Mouse (Mus musculus): ENCODE results near the gene Elac2.

Gene Elac2

DNA sequence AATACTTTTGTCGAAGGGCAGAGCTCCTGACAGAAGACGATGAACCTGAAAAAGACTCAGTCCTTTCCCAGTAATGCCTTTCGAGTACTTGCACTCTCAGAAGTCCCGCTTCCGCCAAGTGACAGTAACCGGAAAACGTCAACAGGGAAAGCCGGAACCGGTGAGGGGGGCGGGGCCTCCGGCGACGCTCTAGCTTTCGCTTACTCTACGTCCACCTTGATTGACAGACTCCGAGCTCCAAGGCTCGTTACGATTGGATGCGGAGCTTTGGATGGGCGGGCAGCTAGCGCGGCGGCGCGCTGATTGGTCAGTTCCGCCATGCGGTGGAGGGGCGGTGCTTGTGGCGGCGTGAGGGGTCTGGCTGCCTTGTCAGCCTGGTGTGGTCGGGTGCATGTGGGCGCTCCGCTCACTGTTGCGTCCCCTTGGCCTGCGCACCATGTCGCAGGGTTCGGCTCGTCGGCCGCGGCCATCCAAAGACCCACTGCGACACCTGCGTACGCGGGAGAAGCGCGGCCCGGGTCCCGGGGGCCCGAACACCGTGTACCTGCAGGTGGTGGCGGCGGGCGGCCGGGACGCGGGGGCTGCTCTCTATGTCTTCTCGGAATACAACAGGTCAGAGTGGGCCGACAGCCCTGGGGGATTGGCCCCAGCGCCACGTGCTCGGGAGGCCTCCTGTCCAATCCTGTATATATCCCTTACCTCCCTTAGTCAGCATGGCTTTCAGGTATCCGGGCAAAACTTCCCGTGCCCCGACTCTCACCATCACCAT, at the start of gene Elac2:
TSS of gene Elac2 (plus strand) at position 319 of the 769 bp plus-strand sequence.
- DNase-seq (ENCODE audit: low spot score), result peak; percentile 98

DNA sequence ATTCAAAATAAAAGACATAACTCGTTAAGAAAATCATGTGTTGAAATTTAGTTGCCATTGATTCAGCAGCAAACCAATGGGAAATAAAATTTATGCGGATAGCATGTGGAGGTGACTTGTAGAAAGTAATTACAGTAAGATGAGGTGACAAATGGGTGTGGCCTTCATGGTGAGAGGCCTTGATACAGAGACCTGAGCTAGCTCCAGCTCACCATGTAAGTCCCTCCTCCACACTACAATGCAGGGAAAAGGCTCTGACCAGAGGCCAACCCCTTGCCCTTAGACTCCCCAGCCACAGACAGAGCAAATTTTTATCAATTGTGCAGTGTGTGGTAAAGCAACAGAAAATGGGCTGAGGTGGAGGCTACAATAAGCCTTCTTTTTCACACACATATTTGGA, 49.7 kb upstream of the Elac2 start:
- DNase-seq (ENCODE audit: low spot score), result no peak

DNA sequence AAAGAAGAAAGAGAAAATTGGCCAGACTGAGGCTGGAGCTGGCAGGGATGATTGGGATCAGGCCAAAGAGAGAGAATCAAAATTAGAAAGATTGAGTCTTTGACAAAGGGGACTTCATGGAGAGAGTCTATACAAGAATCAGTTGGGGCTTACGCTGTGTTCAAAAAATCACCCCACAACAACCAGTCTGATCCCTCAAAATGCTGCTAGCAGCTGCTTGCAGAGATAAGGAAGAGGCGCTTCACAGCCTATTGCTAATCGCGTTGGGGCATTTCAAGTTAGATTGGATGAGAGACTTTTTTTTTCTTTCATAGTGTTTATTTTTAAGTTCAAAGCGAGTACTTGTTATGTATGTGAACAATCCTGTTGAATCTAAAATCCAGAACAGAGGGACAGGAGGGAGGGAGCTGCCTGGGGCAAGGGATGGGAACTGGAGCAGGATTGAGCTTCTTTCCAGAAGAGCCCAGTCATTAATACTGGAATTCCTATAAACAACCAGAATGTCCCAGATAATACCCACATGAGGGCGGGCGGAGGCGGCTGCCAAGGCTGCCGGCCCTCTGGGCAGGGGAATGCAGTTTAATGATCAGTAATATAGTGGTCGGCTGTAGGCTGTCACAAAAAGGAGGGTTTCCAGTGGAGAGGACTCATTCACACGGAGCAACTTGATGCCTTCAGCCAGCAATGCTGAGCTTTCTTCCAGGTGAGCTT, 47.6 kb upstream of the Elac2 start:
- no peak for DNase-seq (ENCODE audit: low spot score)

DNA sequence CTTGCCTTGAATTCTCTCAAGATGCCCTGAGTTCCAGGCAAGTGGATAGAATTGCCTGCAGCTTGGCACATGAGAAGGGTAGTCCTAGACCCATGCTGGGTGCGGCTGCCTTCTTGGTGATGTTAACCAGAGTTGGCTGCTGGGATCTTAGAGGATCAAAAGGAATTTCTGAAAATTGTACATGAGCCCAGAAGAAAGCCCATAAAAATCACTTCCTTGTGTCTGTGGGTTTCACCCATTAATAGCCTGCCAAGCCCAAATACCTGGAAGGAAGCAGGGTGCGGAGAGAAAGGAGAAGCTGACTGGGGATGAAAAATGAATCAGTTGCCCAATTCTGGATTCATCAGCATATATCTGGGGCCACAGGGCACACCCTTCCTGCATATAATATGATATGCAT, 41.6 kb upstream of the Elac2 start:
- DNase-seq (ENCODE audit: low spot score), result no peak

DNA sequence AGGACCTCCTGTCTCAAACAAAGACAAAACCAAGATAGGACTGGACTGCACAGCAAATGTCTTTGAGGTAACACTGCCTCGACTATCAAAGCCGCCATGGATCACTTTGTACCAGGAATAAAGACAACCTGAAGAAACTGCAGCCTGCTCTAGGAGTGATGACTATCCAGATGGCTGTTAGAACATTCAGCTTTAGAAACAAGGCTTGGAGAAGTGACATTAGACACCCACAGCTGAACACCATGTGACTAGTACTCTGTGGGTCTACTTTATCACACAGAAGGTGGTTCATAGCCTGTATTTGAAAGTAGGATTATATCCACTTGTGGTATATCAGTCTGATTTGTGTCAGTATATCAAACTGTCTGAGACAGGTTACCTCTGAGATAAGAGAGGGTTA, 37.6 kb upstream of the Elac2 start:
- no peak for DNase-seq (ENCODE audit: low spot score)

DNA sequence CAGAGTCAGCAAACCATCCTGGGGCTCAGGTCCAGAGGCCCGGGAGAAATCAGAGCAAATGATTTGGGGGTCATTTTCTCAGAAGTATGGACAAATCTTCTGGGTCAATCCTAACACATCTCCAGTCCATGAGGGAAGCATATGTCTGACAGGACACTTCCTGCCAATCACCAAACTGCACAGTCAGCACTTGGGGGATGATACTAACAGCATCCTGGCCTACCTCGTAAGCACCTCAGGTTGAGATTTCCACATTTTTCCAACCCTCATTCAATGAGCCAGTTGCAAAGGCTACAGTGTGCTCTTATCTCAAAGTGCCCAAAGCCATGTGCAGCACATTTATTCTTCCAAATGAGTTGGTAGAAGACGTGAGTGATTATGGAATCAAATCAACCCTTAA, 29.1 kb upstream of the Elac2 start:
- no peak for DNase-seq (ENCODE audit: low spot score)

DNA sequence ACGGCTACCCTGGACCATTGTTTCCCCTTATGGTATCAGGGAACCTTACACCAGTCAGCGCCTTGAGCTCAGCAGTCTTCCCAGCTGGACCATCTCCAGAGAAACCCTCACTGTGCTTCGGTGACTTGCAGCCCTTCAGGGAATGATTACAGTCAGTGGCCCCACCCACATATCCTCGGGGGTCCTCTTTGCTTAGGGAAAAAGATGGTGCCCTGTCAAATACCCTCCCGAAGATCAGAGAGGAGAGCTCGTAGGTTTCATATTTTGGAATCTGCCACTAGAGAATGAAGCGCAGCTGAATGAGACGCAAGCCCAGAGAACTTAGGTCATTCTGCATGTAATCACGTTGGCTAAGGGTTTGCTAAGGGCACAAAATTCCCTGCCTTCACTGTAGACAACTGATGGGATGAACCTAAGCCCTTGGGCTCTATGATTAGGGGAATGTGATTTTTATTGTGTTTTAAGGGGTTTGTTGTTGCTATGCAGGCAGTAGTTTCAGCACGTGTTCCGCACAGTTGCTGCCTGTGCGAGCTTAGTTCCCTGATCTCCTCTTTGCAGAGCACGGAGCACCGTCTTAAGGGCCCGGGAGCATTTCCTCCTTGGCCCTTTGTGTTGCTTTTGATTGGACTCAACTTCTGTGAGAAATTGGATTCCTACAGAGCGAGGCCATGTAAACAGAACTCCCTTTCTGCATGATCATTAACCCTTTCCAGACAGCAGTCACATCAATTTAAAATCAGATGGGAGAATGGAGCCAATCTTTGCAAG, 21.7 kb upstream of the Elac2 start:
- peak; percentile 70 for DNase-seq (ENCODE audit: low spot score)

DNA sequence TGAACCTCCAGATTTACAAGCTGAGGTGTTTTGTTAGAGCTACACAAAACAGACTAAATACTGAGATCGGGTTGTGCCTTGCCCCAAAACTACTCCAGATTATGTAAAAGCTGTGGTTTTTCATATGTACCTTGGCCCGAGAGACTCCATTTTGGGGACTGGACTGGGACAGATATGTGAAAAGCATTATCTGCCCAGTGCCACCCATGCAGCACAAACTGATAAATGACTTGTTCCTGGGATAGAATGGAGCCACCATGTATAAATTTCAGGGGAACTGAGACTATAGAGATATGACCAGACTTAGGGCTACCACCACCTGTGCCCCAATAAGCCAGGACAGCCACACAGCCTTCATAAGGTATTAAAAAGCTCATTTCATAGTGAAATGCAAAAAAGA, 16.2 kb upstream of the Elac2 start:
- no peak for DNase-seq (ENCODE audit: low spot score)

DNA sequence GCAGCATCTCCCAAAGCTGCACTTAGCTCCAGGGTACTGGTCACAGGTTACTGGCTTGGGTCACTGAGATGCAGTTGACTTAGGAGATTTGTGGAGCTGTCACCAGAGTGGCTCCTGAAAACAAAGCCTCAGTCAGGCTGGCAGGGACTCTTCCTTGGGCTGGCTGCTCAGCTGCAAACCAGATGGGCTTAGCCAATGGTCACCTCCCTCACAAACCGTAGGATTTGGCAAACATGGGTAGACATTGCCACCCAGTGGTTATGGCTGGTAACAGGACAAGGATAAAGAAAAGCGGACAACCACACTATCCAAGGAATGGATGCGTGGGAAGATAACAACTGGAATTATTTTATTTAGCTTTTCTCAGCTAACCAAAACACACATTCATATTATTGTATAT, 10.3 kb upstream of the Elac2 start:
- DNase-seq (ENCODE audit: low spot score), result peak; percentile 93

DNA sequence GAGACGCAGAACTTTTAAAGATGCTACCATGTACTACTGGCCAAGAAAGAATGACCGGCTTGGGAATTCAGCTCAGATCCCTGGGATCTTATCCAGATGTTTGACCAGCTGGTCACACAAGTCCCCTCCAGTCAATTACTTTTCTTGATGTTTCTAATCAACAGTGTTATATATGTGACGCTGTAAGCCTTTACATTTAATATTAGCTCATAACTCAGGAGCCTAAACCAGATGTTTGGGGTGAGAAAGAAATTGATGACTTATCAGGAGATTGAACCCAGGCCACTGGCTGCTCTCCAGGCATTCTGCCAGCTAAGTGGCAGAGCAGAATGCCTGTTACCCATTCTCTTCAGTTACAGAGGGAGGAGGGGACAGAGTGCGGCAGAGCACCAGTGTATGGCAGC, 9.9 kb upstream of the Elac2 start:
- DNase-seq (ENCODE audit: low spot score), result peak; percentile 49

DNA sequence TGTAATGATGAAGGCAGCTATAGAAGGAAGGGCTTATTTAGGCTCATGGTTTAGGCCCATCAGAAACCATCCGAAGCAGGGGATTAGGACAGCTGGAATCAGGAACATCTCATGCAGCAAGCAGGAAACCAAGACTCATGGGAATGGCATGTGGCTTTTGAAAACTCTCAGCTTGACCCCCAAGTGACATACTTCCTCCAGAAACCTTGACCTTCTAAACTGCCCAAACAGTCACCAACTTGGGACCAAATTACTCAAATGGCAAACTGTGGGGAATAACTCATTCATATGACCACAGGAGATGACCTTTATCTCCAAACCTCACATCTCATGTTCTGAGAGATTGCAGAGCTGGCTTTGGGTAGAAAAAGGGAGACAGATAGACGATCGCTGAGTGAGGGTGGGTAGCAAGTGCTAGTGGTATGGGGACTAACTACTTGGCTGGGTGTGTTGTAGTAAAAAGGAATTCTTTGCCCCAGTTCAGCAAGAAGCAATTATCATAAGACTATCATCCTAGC, 7.3 kb upstream of the Elac2 start:
- no peak for DNase-seq (ENCODE audit: low spot score)

DNA sequence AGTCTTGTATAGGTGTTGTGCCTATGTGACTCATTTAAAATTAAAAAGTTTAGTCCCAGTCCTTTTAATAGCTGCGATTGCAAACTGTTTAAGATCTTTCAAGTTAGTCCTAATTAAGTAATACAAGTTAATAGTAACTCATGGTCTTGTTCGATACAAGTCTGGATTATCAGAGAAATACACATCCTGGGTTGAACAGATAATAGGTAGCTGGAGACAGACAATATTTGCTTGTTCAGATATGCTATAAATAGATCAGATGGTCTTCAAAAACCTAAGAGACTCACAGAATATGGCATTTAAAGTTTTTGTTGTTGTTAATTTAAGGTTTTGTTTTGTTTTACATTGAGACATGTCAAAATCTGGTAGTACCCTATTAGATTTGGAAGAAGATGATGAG, 6.4 kb upstream of the Elac2 start:
- DNase-seq (ENCODE audit: low spot score), result no peak

DNA sequence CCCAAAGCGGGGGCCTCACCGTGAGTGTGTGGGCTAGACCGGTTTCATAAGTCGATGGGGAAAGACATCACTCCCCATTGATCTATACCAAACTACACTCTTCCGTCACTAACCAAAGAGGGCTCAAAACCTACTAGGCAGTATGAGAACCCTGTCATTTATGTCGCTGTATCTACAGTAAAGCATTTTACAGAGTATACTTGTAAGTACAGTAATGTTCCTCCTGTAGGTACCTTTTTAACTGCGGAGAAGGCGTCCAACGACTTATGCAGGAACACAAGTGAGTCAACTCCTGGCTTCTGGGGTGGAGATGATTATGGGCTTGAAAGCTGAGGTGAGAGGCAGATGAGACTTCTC, 629 bp downstream of the Elac2 start:
- no peak for DNase-seq (ENCODE audit: low spot score)

DNA sequence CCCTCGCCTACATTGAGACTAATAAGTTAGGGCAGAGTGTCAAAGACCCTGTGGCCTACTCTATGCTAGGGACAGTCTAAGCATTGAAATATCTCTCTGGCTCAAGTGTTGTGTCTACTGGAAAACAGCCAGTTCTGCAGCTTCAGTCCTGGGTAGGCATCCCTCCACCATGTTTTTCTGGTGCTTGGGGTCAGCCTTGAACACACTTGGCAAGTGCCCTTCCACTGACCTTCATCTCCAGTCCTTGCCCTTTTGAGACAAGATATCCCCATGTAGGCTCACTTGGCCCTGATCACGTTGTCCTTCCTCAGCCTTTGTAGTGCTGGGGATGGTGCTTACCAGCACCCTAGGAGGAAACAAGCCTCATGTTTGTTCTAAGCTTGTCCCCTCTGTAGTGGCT, 9.7 kb downstream of the Elac2 start:
- no peak for DNase-seq (ENCODE audit: low spot score)

DNA sequence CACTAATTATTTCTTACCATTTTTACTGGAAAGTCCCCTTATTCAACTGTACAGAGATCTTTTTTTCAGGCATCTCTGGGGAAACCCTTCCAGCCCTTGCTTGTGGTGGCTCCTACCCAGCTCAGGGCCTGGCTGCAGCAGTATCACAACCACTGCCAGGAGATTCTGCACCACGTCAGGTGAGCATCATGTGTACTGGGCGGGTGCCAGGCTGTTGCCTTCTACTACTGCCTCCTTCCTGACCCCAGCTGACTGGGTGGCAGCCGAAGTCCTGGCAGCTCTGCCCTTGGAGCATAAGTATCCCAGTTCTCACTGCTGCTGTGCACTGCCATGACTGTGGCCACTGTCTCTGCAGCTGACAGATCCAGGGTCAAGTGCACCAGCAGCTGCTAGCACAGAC, 19.6 kb downstream of the Elac2 start:
- DNase-seq (ENCODE audit: low spot score), result no peak

DNA sequence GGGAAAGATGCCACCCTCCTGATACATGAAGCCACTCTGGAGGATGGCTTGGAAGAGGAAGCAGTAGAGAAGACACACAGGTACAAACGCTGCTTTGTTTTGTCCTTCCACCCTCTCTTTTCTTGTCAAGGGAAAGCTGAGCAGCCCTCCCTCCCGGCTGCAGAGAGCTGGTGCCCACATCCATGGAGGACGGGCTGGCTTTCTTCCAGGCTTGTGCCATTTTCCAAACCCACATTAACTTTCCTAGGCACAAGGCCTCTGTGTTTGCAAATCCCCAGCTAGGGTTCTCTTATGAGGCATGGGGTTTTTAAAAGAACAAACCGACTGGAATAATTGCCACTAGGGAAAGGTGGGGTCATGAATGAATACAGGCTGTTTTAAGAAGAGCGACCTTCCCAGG, 20.8 kb downstream of the Elac2 start:
- no peak for DNase-seq (ENCODE audit: low spot score)

DNA sequence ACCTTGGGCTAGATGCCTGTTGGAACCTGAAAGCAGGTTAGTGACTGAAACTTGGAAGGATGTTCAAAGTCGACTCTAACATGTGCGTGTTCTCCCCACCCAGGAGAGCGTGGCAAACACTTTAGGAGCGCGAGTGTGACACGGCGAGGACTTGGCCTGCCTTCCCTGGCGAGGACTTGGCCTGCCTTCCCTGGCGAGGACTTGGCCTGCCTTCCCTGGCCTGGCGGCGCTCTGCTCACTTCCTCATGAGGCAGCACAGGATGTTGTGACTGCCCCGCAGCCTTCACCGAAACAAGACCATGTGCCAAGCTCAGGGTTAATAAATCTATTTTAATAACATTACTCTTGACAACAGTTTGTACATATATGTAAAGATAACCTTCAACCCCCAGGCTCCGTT, 22.9 kb downstream of the Elac2 start:
- no peak for DNase-seq (ENCODE audit: low spot score)

DNA sequence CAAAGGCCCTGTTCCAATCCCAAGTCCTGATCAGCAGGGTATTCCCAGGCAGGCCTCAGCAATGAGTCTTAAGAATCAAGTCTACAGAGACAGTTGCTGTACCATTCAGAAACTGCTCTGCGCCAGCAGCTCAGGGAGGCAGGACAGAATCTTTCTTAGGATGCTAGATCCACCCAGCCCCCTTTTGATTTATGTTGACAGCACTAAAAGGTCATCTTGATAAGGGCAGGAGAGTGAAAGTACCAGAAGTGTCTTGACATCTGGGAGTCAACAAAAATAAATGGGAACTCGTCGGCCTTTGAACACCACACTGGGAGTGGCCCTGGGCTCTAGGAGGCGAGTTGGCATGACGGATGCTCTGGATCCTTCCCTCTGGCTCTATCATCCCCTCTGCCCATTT, 24.8 kb downstream of the Elac2 start:
- peak; percentile 26 for DNase-seq (ENCODE audit: low spot score)

DNA sequence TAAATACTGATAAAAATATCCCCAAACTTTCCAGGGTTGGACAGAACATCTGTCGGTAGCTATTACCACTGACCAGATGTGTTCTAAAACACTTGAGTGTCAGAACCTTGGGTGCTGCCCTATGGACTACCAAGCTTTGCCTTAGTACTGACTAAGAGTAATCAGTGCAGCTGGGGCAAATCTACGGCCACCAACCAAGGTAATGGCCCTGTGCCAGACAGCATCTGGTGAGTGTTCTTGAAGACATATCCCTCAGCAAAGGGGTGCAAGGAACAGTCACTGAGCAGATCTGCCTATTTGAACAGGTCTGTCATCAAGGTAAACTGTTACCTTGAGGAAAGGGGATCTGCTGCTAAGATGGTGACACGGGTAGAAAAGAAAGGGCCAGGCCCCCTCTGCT, 26.0 kb downstream of the Elac2 start:
- DNase-seq (ENCODE audit: low spot score), result no peak

DNA sequence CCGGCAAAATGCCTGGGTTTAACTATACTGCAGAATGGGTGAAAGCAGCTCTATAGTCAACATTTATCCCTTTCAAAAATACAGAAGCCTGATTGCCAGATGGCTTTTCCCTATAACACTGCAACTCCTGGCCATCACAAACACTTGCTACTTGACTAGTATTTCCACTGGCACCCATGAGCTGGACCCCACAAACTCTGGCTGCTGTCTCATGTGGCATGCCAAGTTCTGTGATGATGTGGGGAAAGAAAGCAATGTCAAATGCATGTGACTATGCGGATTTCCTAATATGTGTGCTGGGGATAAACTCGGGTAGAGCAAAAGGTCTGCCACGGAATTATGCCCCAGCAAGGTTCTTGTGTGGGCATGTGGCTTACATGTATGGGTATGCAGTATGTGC, 27.2 kb downstream of the Elac2 start:
- DNase-seq (ENCODE audit: low spot score), result no peak

DNA sequence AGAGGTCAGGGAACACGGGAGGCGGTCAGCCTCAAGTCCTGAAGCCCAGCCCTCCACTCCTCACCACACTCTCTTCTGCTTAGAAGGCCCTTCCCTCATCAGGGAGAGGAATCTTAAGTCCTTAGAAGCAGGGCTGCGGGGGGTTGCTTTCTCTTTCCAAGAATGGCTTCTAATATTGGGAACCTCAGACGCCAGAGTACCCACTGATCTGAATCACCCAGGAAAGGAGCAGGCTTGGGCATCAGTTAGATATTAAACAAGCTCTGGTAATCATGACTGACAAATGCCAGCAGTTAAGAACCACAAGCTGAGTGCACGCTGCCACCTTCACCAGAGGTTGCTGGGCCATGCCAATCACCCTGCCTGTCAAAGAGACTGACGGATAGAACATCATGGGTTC, 35.1 kb downstream of the Elac2 start:
- DNase-seq (ENCODE audit: low spot score), result no peak

DNA sequence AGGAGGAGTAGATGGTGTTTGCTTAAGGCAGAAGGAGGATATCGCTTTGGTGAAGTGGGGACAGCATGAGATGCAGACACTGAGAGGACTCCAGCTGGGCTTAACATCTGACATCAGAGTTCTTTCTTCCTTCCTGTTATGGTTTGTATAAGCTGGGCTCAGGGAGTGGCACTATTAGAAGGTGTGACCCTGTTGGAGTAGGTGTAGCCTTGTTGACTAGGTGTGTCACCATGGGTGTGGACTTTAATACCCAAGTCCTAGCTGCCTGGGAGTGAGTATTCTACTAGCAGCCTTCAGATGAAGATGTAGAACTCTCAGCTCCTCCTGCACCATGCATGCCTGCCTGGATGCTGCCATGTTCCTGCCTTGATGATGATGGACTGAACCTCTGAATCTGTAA, 37.9 kb downstream of the Elac2 start:
- no peak for DNase-seq (ENCODE audit: low spot score)

DNA sequence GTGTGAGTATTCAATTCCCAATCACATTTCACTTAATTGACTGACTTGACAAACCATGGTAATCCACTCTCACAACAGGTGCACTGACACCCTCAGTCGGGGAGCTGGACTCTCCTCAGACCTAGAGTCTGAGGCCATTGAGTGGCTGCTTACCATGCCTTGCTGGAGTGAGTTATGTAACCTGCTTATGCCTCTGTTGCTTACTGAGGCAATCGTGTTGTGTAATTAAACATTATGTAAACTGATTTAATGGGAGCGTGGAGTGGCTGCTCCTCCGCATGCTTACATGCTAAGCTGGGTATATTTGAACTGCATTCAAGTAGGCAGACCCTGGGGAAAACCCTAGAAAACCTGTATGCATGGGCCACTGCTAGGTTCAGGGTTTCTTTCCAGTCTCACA, 41.9 kb downstream of the Elac2 start:
- no peak for DNase-seq (ENCODE audit: low spot score)
